Mouse (Mus musculus) cerebellum, adult 2 months (tissue): ENCODE measurements around the gene 2610301B20Rik.

Experiments used
- CTCF ChIP-seq: fragments of 200-500 bp; IDR thresholded peaks from 2 replicates; pipeline ENCODE4 v1.5.1; 2011; ENCODE audit warnings: low read depth, mild to moderate bottlenecking, control low read depth, low read length, moderate library complexity, borderline replicate concordance; ENCODE audit not compliant: insufficient read depth
- POLR2A ChIP-seq: fragments of 200-500 bp; IDR thresholded peaks from 2 replicates; pipeline ENCODE4 v1.6.1; 2011; ENCODE audit warnings: low read length, control low read depth, borderline replicate concordance; ENCODE audit not compliant: insufficient read depth

GRCm38 (mm10) chr4:10919530-10919929, 45.2 kb downstream of the 2610301B20Rik start:
- no peak for TF ChIP-seq CTCF
- no peak for TF ChIP-seq POLR2A
